ENCODE assay signal across 11 mouse cellular contexts in the genomic region with DNA sequence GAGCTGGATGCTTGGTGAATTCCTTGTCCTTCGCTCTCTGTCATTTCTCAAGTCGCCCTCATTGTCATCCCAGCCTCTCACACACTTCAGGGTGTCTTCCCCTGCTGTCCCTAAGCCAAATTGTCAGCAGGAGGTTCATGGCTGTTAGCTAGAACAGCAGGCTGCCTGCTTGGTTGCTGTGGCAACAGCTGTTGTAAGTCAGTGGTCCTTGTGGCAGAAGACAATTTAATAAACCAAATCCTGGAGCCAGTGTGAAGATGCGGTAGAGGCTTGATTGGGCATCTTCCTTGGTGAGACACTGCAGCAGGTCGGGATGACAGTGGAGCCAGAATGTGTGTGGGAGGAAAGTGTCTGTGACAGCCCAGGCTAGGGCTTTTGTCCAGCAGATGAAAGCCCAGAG. TPM values are rescaled to one million over a fixed set of nuclear protein-coding genes. Genes with fewer than 3 reads are reported as not detected.
DNase-seq lines count a peak whose midpoint lies in the region; ATAC-seq lines count a peak whose summit lies in the region.
"Had no signal": no experiment of that assay in that cellular context is flagged by ENCODE, and none has a peak within 500 bp of the region (broad histone marks: within the 10 kb centered on the region; RNA-seq: fewer than 3 reads in every experiment).

No protein-coding gene starts in this region.

- peak overlapping the region; percentile 25; the same call in 1 of the 2 replicates for H3K27ac ChIP-seq in forebrain, embryonic 11.5 days (ENCODE audit: low read depth, low read length)
- no peak overlapping the region; the same call in 1 of the 2 replicates for H3K27ac ChIP-seq in forebrain, embryonic 10.5 days
- H3K27ac ChIP-seq in midbrain, embryonic 14.5 days (replicated peaks; ENCODE audit: low read depth, low read length): peak overlapping the region; percentile 58

- H3K27me3 ChIP-seq in forebrain, embryonic 11.5 days (ENCODE audit: control insufficient read depth, insufficient read depth, low read length): no peaks in the 10 kb centered on the region
- no peaks in the 10 kb centered on the region for H3K27me3 ChIP-seq in forebrain, embryonic 10.5 days (ENCODE audit: poor library complexity, severe bottlenecking)
- H3K27me3 ChIP-seq in midbrain, embryonic 14.5 days (ENCODE audit: control insufficient read depth, insufficient read depth, low read length): no peaks in the 10 kb centered on the region

- 8% methylated on average over 4 of the region's 4 CpGs for WGBS in forebrain, embryonic 11.5 days
- 9% methylated on average over 4 of the region's 4 CpGs for WGBS in forebrain, embryonic 10.5 days
- 4% methylated on average over 4 of the region's 4 CpGs for WGBS in midbrain, embryonic 14.5 days

- no peak overlapping the region for H3K9ac ChIP-seq in forebrain, embryonic 11.5 days (ENCODE audit: low read length)
- H3K9ac ChIP-seq in midbrain, embryonic 14.5 days (replicated peaks; ENCODE audit: low read length): 0 out of 2 replicates have a peak overlapping the region, but pooled peaks have one; percentile 2

- H3K4me1 ChIP-seq in forebrain, embryonic 11.5 days (replicated peaks; ENCODE audit: control insufficient read depth, insufficient read depth, low read length): 0 out of 2 replicates have a peak, but pooled peaks cover 3% of the 10 kb centered on the region
- H3K4me1 ChIP-seq in forebrain, embryonic 10.5 days: peaks cover 22% of the 10 kb centered on the region
- peaks cover 12% of the 10 kb centered on the region for H3K4me1 ChIP-seq in midbrain, embryonic 14.5 days (ENCODE audit: control insufficient read depth, insufficient read depth, low read length)

- no peaks in the 10 kb centered on the region for H3K9me3 ChIP-seq in forebrain, embryonic 11.5 days (ENCODE audit: control insufficient read depth, low read length)
- H3K9me3 ChIP-seq in forebrain, embryonic 10.5 days: no peaks in the 10 kb centered on the region
- H3K9me3 ChIP-seq in midbrain, embryonic 14.5 days (ENCODE audit: control insufficient read depth, low read length): no peaks in the 10 kb centered on the region

- no peaks in the 10 kb centered on the region for H3K36me3 ChIP-seq in forebrain, embryonic 11.5 days (ENCODE audit: control insufficient read depth, insufficient read depth, low read length)
- H3K36me3 ChIP-seq in forebrain, embryonic 10.5 days (replicated peaks): no peaks in the 10 kb centered on the region
- no peaks in the 10 kb centered on the region for H3K36me3 ChIP-seq in midbrain, embryonic 14.5 days (ENCODE audit: control insufficient read depth, insufficient read depth, low read length)

- H3K4me3 ChIP-seq in forebrain, embryonic 11.5 days (ENCODE audit: low read depth, low read length): no peak overlapping the region
- no peak overlapping the region for H3K4me3 ChIP-seq in forebrain, embryonic 10.5 days
- H3K4me3 ChIP-seq in midbrain, embryonic 14.5 days (replicated peaks; ENCODE audit: low read depth, low read length): no peak overlapping the region

- no peak for ATAC-seq in forebrain, embryonic 11.5 days (replicated peaks; ENCODE audit: low FRiP score)
- no peak for ATAC-seq in midbrain, embryonic 14.5 days (ENCODE audit: low FRiP score, low TSS enrichment)
- ATAC-seq: Patski had no signal

- no peak for DNase-seq in forebrain, embryonic 11.5 days (ENCODE audit: low spot score)
- no peak for DNase-seq in forebrain, embryonic 10.5 days (ENCODE audit: extremely low spot score, low spot score)
- DNase-seq in Muller cell, postnatal 12 days (ENCODE audit: inconsistent ontology term): peak; percentile 23
- peak; percentile 30 to 39 for DNase-seq in cerebellum, postnatal 36 days
- peak; percentile 68 for DNase-seq in midbrain, embryonic 14.5 days
- DNase-seq in heart, adult 11 months: no peak
- no peak for DNase-seq in kidney, adult 8-10 months
- no peak for DNase-seq in gastrocnemius, adult 8-10 months (ENCODE audit: low spot score in 2 of 2)
- DNase-seq: lung, postnatal 4 days had no signal

- H3K4me2 ChIP-seq in forebrain, embryonic 11.5 days (ENCODE audit: low read depth, low read length, severe bottlenecking): no peak overlapping the region
- peak overlapping the region; percentile 5 for H3K4me2 ChIP-seq in midbrain, embryonic 14.5 days (ENCODE audit: low read length)

RNA-seq across cellular contexts. Expression of a gene that starts 27.2 kb away (rescaled TPM):
- polyA plus RNA-seq in forebrain, embryonic 11.5 days (2014; fragmentation: Nextera tagmentation; extraction: Ambion mirVana): 19.9 and 20.3 TPM in 2 replicates
- polyA plus RNA-seq in forebrain, embryonic 10.5 days (2016; fragmentation: Nextera tagmentation; extraction: Ambion mirVana): 30.8 and 31.1 TPM in 2 replicates
- 21.7 and 30.4 TPM in 2 replicates for polyA plus RNA-seq in midbrain, embryonic 14.5 days (2014; fragmentation: Nextera tagmentation; extraction: Ambion mirVana)
- total RNA-seq in gastrocnemius, adult 8-10 months (2022): 1 to 10 TPM; 1.6 to 2.4 (median 1.8) TPM
- total RNA-seq: granulocyte monocyte progenitor cell, adult 5-6 weeks had no signal

Comparison
In these comparisons a context has a peak if more than half of its experiments do, and no peak if none do; other contexts are left out.
1. DNase-seq: peak in Muller cell, postnatal 12 days (single experiment), cerebellum, postnatal 36 days (2 of 2) and midbrain, embryonic 14.5 days (single experiment); none in forebrain, embryonic 11.5 days (single experiment), forebrain, embryonic 10.5 days (single experiment), heart, adult 11 months (single experiment), kidney, adult 8-10 months (0 of 2) and gastrocnemius, adult 8-10 months (0 of 2).